Mouse (Mus musculus) olfactory bulb, adult 2 months (tissue): ENCODE measurements around the gene Msrb1. TPM values are rescaled to one million over a fixed set of nuclear protein-coding genes. Genes with fewer than 3 reads are reported as not detected.

Source experiments
- H3K27ac ChIP-seq: fragments of 200-500 bp; 2 replicates; pipeline ENCODE4 v1.5.1; 2012; ENCODE audit warnings: low read depth, low read length; ENCODE audit not compliant: insufficient read depth
- H3K4me1 ChIP-seq: fragments of 200-500 bp; 2 replicates; pipeline ENCODE4 v1.6.1; 2012; ENCODE audit warnings: low read length; ENCODE audit not compliant: control insufficient read depth, insufficient read depth
- H3K4me3 ChIP-seq: fragments of 200-500 bp; 2 replicates; pipeline ENCODE4 v1.5.1; 2012; ENCODE audit warnings: mild to moderate bottlenecking, low read depth, low read length, moderate library complexity; ENCODE audit not compliant: insufficient read depth
- CTCF ChIP-seq: fragments of 200-500 bp; IDR thresholded peaks from 2 replicates; pipeline ENCODE4 v1.5.1; 2012; ENCODE audit warnings: low read depth, mild to moderate bottlenecking, low read length, moderate library complexity; ENCODE audit not compliant: insufficient read depth
- POLR2A ChIP-seq: fragments of 200-500 bp; IDR thresholded peaks from 2 replicates; pipeline ENCODE4 v1.6.1; 2012; ENCODE audit warnings: mild to moderate bottlenecking, low read depth, low read length, moderate library complexity; ENCODE audit not compliant: insufficient read depth
- WGBS: fragments of 180-500 bp; shearing (Covaris S2); methylation state at CpG from one replicate; pipeline ENCODE4 v1.1.7; 2018; 5-methylcytosine and 5-hydroxymethylcytosine counted together
- polyA plus RNA-seq: library from polyadenylated mRNA; stranded (reverse); fragments of >200 nt; gene quantifications from 2 replicates; pipeline ENCODE4 v1.2.4, GENCODE M21; 2012; ENCODE audit warnings: low replicate concordance; ENCODE audit not compliant: missing spikeins, insufficient read depth, insufficient read length

Msrb1 gene
- not detected in 2 replicates for polyA plus RNA-seq

DNA sequence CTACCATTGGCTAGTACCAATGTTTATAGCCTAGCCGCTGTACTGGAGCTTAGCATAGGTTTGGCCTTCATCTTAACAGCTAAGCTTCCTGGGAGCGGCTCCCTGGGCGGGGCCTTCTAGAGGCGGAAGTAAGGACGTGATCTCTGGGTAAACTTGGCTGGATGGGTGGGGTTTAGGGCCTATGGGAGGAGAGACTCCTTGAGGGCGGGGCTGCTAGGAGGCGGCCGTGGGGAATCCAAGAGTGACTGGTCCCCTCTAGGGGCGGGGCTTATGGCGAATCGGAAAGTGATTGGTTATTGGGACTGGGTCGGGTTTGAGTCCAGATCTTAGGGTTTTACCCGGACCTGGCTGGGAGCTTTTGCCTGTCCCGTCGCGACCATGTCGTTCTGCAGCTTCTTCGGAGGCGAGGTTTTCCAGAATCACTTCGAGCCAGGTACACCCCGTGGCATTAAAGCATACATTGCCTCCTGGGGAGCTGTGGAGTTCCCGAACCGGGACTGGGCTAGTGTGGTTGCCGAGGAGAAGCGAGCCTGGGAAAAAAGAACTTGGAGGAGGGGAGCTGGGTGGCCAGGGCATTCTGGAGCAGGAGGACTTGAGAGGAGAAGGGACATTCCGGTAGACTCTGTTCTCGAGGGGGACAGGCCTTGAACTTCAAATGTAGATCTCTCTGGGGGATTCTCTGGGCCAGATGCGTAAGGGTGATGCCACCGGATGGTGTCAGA, at the start of gene Msrb1:
Gene Msrb1, plus strand, starts transcription at position 313 of the 722 bp plus-strand sequence.
- no peak within 1 kb of the TSS for H3K27ac ChIP-seq
- WGBS: 1% methylated on average over 29 of the region's 29 CpGs
- H3K4me3 ChIP-seq: peak within 1 kb of the TSS; percentile 85
- peaks cover 10% of the 10 kb centered on the region for H3K4me1 ChIP-seq
- TF ChIP-seq POLR2A: peak; percentile 27; the same call in 1 of the 2 replicates
- no peak for TF ChIP-seq CTCF

DNA sequence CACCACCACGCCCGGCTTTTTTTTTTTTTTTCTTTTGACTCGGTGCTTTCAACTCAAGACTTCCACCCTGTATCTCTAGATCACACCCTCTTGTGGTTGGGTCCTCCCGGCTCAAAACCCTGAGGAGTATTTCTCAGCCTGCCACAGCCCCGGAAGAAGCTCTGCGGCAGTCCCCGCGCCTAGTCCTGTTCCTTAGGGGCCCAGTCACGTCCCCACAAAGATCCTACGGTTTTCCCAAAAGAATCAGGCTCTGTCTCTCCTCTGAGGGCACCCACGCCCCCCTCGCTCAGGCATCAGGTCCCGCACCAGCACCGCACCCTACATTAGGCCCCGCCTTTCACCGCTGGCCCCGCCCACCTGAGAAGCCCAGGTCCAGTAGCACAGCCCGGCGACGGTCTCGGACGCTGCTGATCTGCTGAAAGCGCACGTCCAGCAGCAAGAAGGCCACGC, 49.3 kb upstream of the Msrb1 start:
- Histone ChIP-seq H3K4me1 (peaks cover 25% of the 10 kb centered on the region), H3K27ac (no peak overlapping the region), H3K4me3 (peak overlapping the region; percentile 40)
- TF ChIP-seq POLR2A (no peak), CTCF (no peak)
- 11% methylated on average over 25 of the region's 25 CpGs for WGBS

- peaks cover 25% of the 10 kb centered on the region for H3K4me1 ChIP-seq
- WGBS: 25% methylated on average over 23 of the region's 23 CpGs
Measured at GRCm38 (mm10) chr17:24687599-24687998, 48.8 kb upstream of the Msrb1 start.

DNA sequence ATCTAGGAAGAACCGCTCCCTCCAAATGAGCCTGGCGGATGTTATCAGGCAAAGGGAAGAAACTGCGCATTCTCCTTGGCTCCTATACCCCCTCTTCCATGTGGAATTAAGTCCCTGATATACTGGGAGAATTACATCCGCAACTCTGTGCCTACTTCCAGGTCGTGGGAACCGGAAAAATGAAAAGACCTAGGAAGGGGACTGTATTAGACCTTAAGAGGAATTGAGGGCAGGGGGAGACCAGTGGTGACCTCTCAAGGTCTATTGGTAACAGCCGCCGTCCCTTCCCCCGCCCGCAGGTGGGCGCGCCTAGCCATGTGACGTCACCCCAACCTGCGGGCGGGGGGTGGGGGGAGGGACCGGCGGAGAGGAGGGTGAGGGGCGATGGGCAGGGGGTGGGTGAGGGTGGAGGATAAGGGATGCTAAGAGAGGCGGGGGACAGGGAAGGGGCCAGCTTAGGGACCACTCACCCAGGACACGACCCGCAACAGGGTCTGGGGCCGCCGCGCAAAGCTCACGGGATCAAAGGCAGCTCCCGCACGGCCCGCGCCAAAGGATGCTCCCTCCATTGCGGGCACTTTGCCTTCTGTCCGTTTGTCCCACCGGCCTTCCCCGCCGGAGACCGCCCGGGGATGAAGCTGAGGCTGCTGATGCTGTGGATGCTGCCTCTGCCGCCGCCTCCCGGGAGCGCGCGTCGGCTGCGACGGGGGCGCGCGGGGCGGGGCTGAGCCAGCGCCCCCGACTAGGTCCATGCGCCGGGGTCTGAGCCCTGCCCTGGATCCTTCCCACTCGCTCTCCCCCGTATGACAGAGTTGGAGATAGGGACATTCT, 47.0 kb upstream of the Msrb1 start, which contains the start of gene Syngr3:
Gene Syngr3, minus strand, starts transcription at position 705 of the 831 bp plus-strand sequence.
- under 1% methylated on average over 55 of the region's 55 CpGs for WGBS
- Histone ChIP-seq H3K4me1 (peaks cover 25% of the 10 kb centered on the region), H3K4me3 (peak within 1 kb of the TSS; percentile 99), H3K27ac (peak within 1 kb of the TSS; percentile 93)
- TF ChIP-seq CTCF: no peak
- TF ChIP-seq POLR2A: peak; percentile 87

More at GRCm38 (mm10) chr17:24687599-24687998, 48.8 kb upstream of the Msrb1 start:
- TF ChIP-seq POLR2A: no peak
- no peak for TF ChIP-seq CTCF
- Histone ChIP-seq H3K27ac (no peak overlapping the region), H3K4me3 (peak overlapping the region; percentile 40)

DNA sequence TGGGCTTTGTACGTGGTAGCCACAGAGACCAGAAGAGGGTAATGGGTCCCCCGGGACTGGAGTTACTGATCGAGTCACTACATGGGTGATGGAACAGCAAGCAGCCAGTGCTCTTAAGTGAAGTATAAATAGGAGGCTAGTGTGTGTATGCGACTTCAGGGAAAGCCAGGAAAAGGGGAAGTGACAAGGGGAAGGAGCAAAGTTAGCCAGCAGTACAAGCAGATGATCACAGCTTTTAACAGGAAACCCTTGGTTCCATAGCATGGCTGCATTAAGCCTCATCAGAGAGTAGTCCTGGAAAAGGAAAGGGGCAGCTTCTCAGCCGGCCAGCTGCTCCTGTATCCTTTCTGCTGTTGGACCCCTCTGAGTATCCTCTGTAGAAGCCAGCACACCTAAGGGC, 44.1 kb upstream of the Msrb1 start:
- Histone ChIP-seq H3K4me1 (peaks cover 16% of the 10 kb centered on the region), H3K27ac (no peak overlapping the region), H3K4me3 (no peak overlapping the region)
- TF ChIP-seq POLR2A (no peak), CTCF (no peak)
- whole genome bisulfite sequencing: 88% methylated on average over 5 of the region's 5 CpGs

- Histone ChIP-seq H3K4me3 (peak overlapping the region; percentile 91), H3K27ac (no peak overlapping the region), H3K4me1 (peaks cover 6% of the 10 kb centered on the region)
- WGBS: 8% methylated on average over 51 of the region's 51 CpGs
- TF ChIP-seq CTCF (no peak), POLR2A (no peak)
Measured at GRCm38 (mm10) chr17:24695326-24696010, 41.0 kb upstream of the Msrb1 start.

DNA sequence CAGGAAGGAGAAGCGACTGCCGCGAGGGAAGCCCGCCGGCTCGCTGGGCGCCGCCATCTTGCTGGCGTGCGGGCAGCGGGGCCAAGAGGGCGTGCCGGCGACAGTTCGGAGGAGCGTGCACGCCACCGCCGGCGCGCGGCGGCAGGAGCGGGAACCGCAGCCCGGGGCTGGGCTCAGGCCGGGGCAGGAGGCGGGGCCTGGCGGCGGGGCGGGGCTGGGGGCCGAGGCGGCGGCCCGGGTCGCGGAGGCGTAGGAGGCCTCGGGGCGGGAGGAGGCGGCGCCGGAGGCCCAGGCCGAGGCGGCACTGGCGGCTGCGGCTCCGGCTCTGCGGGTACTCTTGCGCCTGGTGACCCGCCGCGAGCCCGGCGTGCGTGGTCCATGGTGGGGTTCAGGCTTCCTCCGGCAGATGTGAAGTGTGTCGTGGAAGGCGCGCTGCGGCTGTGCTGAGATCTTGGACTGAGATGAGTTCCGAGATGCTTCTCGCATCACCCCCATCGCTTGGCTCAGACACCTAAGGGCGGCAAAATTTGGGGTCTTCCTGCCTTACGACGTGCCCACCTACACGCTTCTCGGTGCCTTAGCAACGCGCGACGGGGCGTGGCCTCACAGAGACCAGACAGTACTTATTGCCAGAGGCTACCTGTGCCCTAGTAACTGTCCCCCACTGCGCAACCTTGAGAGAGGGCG, 40.3 kb upstream of the Msrb1 start, which contains the start of the genes Gfer and Noxo1:
Gene Gfer, minus strand, starts transcription at position 146 of the 687 bp plus-strand sequence.
Gene Noxo1, plus strand, starts transcription at position 224 of the 687 bp plus-strand sequence.
- TF ChIP-seq CTCF: no peak
- TF ChIP-seq POLR2A: peak; percentile 66
- H3K27ac ChIP-seq: peak within 1 kb of the TSS; percentile 15; the same call in 1 of the 2 replicates
- H3K4me1 ChIP-seq: peaks cover 6% of the 10 kb centered on the region
- H3K4me3 ChIP-seq: peak within 1 kb of the TSS; percentile 91
- under 1% methylated on average over 68 of the region's 76 CpGs for WGBS

GRCm38 (mm10) chr17:24697985-24698384, 38.5 kb upstream of the Msrb1 start:
- WGBS: 14% methylated on average over 5 of the region's 5 CpGs
- H3K27ac ChIP-seq: no peak overlapping the region
- TF ChIP-seq POLR2A: no peak
- no peak for TF ChIP-seq CTCF
- H3K4me3 ChIP-seq: no peak overlapping the region
- H3K4me1 ChIP-seq: peaks cover 6% of the 10 kb centered on the region
